Mouse (Mus musculus) spleen, adult 2 months (tissue): ENCODE measurements around the gene 4933402J07Rik. TPM values are rescaled to one million over a fixed set of nuclear protein-coding genes. Genes with fewer than 3 reads are reported as not detected.

ENCODE experiments used
- DNase-seq, 2 experiments: peaks; one replicate each; pipeline versions ENCODE4 v3.0.0 to v3.0.0-alpha.2; 2012 to 2021; ENCODE audit warnings: low spot score in 2 of 2, low read depth in 1 of 2
- H3K27ac ChIP-seq: fragments of 200-500 bp; 2 replicates; pipeline ENCODE4 v1.5.1; 2012; ENCODE audit warnings: low read length, inconsistent platforms; ENCODE audit not compliant: insufficient read depth
- H3K27me3 ChIP-seq: fragments of 200-500 bp; 2 replicates; pipeline ENCODE4 v1.6.1; 2012; ENCODE audit warnings: mild to moderate bottlenecking, moderate library complexity, low read length, inconsistent platforms; ENCODE audit not compliant: control insufficient read depth, insufficient read depth
- H3K36me3 ChIP-seq: fragments of 200-500 bp; 2 replicates; pipeline ENCODE4 v1.6.1; 2012; ENCODE audit warnings: mild to moderate bottlenecking, low read length, inconsistent platforms; ENCODE audit not compliant: control insufficient read depth, insufficient read depth
- H3K4me1 ChIP-seq: fragments of 200-500 bp; 2 replicates; pipeline ENCODE4 v1.6.1; 2011; ENCODE audit warnings: inconsistent platforms; ENCODE audit not compliant: control insufficient read depth, insufficient read depth, insufficient read length
- H3K4me3 ChIP-seq: fragments of 200-500 bp; 2 replicates; pipeline ENCODE4 v1.5.1; 2011; ENCODE audit warnings: mild to moderate bottlenecking, inconsistent platforms; ENCODE audit not compliant: insufficient read depth, insufficient read length; ENCODE audit errors: extremely low read depth
- CTCF ChIP-seq: fragments of 200-500 bp; IDR thresholded peaks from 2 replicates; pipeline ENCODE4 v1.5.1; 2011; ENCODE audit warnings: mild to moderate bottlenecking, inconsistent platforms; ENCODE audit not compliant: insufficient read depth, insufficient read length, insufficient replicate concordance; ENCODE audit errors: extremely low read depth
- POLR2A ChIP-seq: fragments of 200-500 bp; IDR thresholded peaks from 2 replicates; pipeline ENCODE4 v1.6.1; 2011; ENCODE audit warnings: low read depth, low read length, inconsistent platforms
- WGBS: fragments of 180-500 bp; shearing (Covaris S2); methylation state at CpG from one replicate; pipeline ENCODE4 v1.1.7; 2018; 5-methylcytosine and 5-hydroxymethylcytosine counted together
- polyA plus RNA-seq: library from polyadenylated mRNA; depleted of rRNA; stranded (reverse); fragments of >200 nt; gene quantifications from 2 replicates; pipeline ENCODE4 v1.2.3, GENCODE M21; 2012; rRNA removed

Gene 4933402J07Rik
- polyA plus RNA-seq = not detected in 2 replicates

DNA sequence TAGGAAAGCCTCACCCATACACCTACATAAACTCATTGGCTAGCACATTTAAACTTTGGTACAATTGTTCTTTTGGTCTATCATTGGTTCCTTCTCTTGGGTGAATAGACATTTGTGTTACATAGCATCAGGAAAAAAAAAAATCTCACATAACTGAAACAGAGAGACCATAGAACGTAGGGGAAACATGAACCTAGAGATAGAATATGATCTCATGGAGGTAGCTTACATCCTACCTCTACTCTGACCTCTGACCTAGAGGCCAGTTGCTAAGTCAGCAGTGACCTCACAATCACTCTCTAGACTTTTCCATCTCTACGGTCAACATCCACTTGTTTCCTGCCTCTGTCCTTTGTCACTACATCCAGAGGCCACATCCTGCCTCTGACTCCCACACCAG, at the start of gene 4933402J07Rik:
Gene 4933402J07Rik, plus strand, starts transcription at position 301 of the 400 bp plus-strand sequence.
- WGBS = 62% methylated on average over 2 of the region's 2 CpGs
- DNase-seq = no peak
- H3K27ac ChIP-seq = no peak within 1 kb of the TSS
- H3K27me3 ChIP-seq = no peaks in the 10 kb centered on the region
- no peaks in the 10 kb centered on the region for H3K36me3 ChIP-seq
- TF ChIP-seq CTCF (no peak), POLR2A (no peak)
- no peak within 1 kb of the TSS for H3K4me3 ChIP-seq
- H3K4me1 ChIP-seq = no peaks in the 10 kb centered on the region

DNA sequence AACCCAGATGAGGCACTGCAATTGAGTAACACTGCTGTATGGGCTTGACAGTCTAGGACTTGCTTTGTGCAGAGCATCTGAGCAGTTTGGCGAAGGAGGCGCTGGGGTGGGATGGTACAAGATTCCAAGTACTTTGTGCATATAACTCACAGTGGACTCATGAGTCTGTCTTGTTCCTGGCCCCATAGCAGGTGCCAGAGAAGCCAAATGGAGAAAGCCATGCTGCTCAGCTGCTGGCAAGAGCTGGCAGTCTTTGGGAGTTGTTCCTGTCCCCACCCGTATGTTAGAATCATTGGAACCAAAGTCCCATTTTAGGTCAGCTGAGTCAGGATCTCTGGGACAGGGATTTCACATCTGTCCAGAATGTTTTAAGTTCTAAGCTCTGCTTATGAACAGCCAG, 46.5 kb upstream of the 4933402J07Rik start:
- WGBS = 91% methylated on average over 3 of the region's 3 CpGs
- no peaks in the 10 kb centered on the region for H3K4me1 ChIP-seq
- no peak for DNase-seq
- no peaks in the 10 kb centered on the region for H3K27me3 ChIP-seq
- no peak overlapping the region for H3K27ac ChIP-seq
- no peak overlapping the region for H3K4me3 ChIP-seq
- no peaks in the 10 kb centered on the region for H3K36me3 ChIP-seq
- no peak for TF ChIP-seq POLR2A
- TF ChIP-seq CTCF = no peak

DNA sequence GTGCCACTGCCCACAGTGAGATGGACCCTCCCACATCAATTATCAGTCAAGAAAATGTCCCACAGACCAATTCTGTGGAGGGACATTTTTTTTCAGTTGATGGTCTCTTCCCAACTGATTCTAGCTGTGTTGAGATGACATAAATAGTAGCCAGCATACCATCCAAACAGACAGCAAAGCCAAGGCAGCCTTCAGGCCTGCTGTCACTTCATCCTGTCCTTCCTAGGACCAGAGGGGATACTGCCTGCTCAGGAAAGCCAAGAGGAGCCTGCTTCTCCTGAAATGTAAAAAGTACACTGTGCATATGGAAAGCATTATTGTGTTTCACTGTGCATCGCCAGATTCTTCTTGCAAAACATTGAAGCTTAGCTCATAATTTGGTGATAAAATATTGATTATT, 38.6 kb upstream of the 4933402J07Rik start:
- TF ChIP-seq POLR2A = no peak
- TF ChIP-seq CTCF = no peak
- Histone ChIP-seq H3K27me3 (no peaks in the 10 kb centered on the region), H3K36me3 (no peaks in the 10 kb centered on the region), H3K27ac (no peak overlapping the region), H3K4me1 (no peaks in the 10 kb centered on the region), H3K4me3 (no peak overlapping the region)
- WGBS = 90% methylated on average over 1 of the region's 1 CpGs
- DNase-seq = no peak

DNA sequence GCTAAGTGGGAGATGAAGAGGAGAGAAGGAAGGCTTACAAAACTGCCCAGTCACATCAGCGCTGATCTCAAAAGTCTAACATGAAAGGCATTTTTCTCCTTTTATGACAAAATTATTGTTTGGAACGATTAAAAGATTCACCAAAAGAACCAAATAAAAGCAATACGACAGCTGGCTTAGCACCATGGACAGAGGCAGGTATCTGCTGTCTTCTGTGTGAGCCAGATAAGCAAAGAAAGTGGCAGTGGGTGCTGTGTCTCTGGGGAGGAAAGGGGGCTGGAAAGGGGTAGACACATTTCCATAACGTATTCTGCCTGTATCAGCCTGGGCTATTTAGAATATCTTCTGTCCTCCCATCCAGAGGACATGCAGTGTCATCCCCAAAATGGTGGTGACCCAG, 32.5 kb upstream of the 4933402J07Rik start:
- no peak for DNase-seq
- WGBS = 52% methylated on average over 4 of the region's 4 CpGs

DNA sequence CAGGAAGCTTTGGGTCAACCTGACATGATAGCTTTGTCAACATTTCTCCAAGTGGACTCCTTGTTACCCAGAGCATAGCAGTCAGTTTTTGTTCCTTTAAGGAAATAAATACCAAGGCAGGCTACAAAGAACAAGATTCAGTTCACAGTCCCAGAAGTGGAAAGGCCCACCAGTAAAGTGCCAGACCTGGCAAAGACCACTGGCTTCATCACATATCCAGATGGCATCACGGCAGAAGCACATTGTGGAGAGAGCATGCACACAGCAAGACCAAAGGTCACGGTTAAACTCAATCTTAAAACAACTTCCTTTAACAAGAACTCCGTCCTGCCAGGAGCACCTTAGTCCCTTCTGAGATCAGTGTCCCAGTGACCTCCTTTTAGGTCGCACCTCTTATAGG, 30.2 kb upstream of the 4933402J07Rik start:
- H3K4me1 ChIP-seq = no peaks in the 10 kb centered on the region
- TF ChIP-seq POLR2A = no peak
- TF ChIP-seq CTCF = no peak
- no peaks in the 10 kb centered on the region for H3K27me3 ChIP-seq
- no peak for DNase-seq
- no peaks in the 10 kb centered on the region for H3K36me3 ChIP-seq
- no peak overlapping the region for H3K4me3 ChIP-seq
- H3K27ac ChIP-seq = no peak overlapping the region
- 74% methylated on average over 4 of the region's 4 CpGs for WGBS

More for the DNA sequence above, 32.5 kb upstream of the 4933402J07Rik start:
- no peak overlapping the region for H3K4me3 ChIP-seq
- TF ChIP-seq CTCF = no peak
- no peak for TF ChIP-seq POLR2A
- H3K27me3 ChIP-seq = no peaks in the 10 kb centered on the region
- H3K27ac ChIP-seq = no peak overlapping the region
- no peaks in the 10 kb centered on the region for H3K4me1 ChIP-seq
- H3K36me3 ChIP-seq = no peaks in the 10 kb centered on the region

DNA sequence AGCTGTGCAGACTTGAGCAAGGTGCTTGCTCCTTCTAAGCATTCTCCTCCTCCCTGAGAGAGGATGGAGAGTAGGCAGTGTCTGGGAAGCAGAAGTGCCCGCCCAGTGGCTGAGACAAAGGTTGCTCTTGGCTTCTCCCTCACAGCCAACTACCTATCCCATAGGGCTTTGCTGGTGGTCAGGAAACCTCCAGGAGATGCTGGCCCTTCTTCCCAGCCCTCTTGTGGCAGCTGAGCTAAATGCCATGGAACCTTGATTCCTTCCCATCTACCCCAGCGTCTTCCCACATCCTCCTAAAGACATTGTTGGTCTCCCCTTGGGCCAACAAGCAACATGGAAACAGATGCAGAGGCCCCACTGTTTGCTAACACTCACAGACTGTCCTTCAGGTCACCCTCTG, 28.8 kb upstream of the 4933402J07Rik start:
- Histone ChIP-seq H3K36me3 (no peaks in the 10 kb centered on the region), H3K27ac (no peak overlapping the region), H3K4me3 (no peak overlapping the region), H3K4me1 (no peaks in the 10 kb centered on the region), H3K27me3 (no peaks in the 10 kb centered on the region)
- TF ChIP-seq POLR2A (no peak), CTCF (no peak)
- no peak for DNase-seq
- 47% methylated on average over 2 of the region's 2 CpGs for WGBS

DNA sequence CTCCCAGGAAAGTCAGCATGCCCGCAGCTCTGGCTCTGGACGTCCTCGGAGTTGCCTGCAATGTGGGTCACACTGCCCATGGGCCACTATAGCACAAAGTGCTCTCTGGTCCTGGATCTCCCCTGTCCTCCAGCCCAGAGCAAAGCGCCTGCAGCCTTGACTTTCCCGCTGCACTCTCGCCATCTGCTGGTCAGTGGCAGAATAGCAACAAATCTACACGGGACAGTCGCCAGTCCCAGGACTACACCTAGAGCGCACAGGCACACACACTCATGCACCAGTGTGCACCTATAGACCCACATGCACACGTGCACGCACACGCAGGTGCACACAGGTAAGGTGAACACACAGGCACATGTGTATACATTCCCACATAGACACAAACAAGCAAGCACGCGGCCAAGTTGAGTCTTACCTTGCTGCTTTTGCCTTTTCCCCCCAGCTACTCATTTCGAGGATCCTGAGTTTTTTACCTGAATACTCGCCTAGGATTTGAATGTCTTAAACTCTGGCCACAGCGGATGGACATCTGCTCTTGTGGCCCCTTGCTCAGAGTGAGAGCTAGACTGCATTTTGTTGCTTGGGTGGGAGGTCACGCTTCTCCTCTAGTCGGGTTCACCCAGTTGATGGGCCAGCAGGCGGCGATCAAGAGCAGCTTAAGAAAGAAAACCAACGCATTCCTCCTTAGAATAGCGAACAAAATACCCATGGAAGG, 26.9 kb upstream of the 4933402J07Rik start:
- H3K27ac ChIP-seq = no peak overlapping the region
- WGBS = 10% methylated on average over 23 of the region's 23 CpGs
- H3K36me3 ChIP-seq = no peaks in the 10 kb centered on the region
- H3K4me3 ChIP-seq = no peak overlapping the region
- no peaks in the 10 kb centered on the region for H3K4me1 ChIP-seq
- no peaks in the 10 kb centered on the region for H3K27me3 ChIP-seq
- TF ChIP-seq POLR2A = no peak
- peak; percentile 73; the same call in 1 of the 2 replicates for TF ChIP-seq CTCF
- DNase-seq = peak in 1 of 2 experiments; percentile 50
